ENCODE assay signal across 9 mouse cellular contexts in genomic region chr12:71863846-71864543, GRCm38 (mm10). TPM values are rescaled to one million over a fixed set of nuclear protein-coding genes. Genes with fewer than 3 reads are reported as not detected.
DNase-seq lines count a peak whose midpoint lies in the region; ATAC-seq lines count a peak whose summit lies in the region.
"Had no signal": no experiment of that assay in that cellular context is flagged by ENCODE, and none has a peak within 500 bp of the region (broad histone marks: within the 10 kb centered on the region; RNA-seq: fewer than 3 reads in every experiment).

No protein-coding gene starts in this region.

- DNase-seq in ovary, postnatal 36 days (ENCODE audit: low spot score): peak; percentile 30
- no peak for DNase-seq in ovary, postnatal 10 days (ENCODE audit: low spot score)
- DNase-seq in gonadal fat pad, adult 2 months (ENCODE audit: low read depth): peak; percentile 64
- DNase-seq in splenic B cell, adult 2 months (ENCODE audit: low read depth, low spot score): peak; percentile 72
- DNase-seq in thymus, postnatal 0 days (ENCODE audit: low spot score): no peak
- no peak for DNase-seq in Muller cell, postnatal 12 days (ENCODE audit: inconsistent ontology term)
- DNase-seq in yolk sac, embryonic 10.5 days (ENCODE audit: low spot score): no peak

- no peak overlapping the region for H3K9ac ChIP-seq in kidney, embryonic 16.5 days (replicated peaks; ENCODE audit: low read length)
- H3K9ac ChIP-seq: liver, embryonic 14.5 days had no signal

- H3K4me2 ChIP-seq in kidney, embryonic 16.5 days (replicated peaks; ENCODE audit: low read depth, low read length): no peak overlapping the region; the same call in 1 of the 2 replicates

- H3K4me3 ChIP-seq in kidney, embryonic 16.5 days (ENCODE audit: low read length): no peak overlapping the region

- H3K36me3 ChIP-seq in kidney, embryonic 16.5 days (ENCODE audit: insufficient read depth, low read length): no peaks in the 10 kb centered on the region
- H3K36me3 ChIP-seq in splenic B cell, adult 2 months (ENCODE audit: control insufficient read depth, insufficient read depth, low read length, poor library complexity, severe bottlenecking): no peaks in the 10 kb centered on the region

- H3K27me3 ChIP-seq in kidney, embryonic 16.5 days (ENCODE audit: insufficient read depth, low read length): no peaks in the 10 kb centered on the region
- H3K27me3 ChIP-seq in splenic B cell, adult 2 months (ENCODE audit: control insufficient read depth, insufficient read depth, low read length, poor library complexity, severe bottlenecking): no peaks in the 10 kb centered on the region

- H3K27ac ChIP-seq in kidney, embryonic 16.5 days (ENCODE audit: low read length): no peak overlapping the region
- H3K27ac ChIP-seq: liver, embryonic 14.5 days had no signal

- peaks cover 32% of the 10 kb centered on the region for H3K4me1 ChIP-seq in kidney, embryonic 16.5 days (ENCODE audit: insufficient read depth, low read length)

- peak; percentile 46; the same call in 1 of the 2 replicates for ATAC-seq in kidney, embryonic 16.5 days (ENCODE audit: low FRiP score, low TSS enrichment)

- WGBS in kidney, embryonic 16.5 days: 38% methylated on average over 10 of the region's 10 CpGs

- no peaks in the 10 kb centered on the region for H3K9me3 ChIP-seq in kidney, embryonic 16.5 days (ENCODE audit: low read length)

RNA-seq across cellular contexts. Expression of gene Daam1, which starts 33.1 kb away (rescaled TPM):
- 4.5 and 5.2 TPM in 2 replicates for polyA plus RNA-seq in gonadal fat pad, adult 2 months (2012; rRNA removed)
- 8.6 and 10.0 TPM in 2 replicates for polyA plus RNA-seq in kidney, embryonic 16.5 days (2015; fragmentation: Nextera tagmentation; extraction: Ambion mirVana)
- 3.8 TPM in 2 replicates for polyA plus RNA-seq in thymus, postnatal 0 days (2015; fragmentation: Nextera tagmentation; extraction: Ambion mirVana)

Comparison
In these comparisons a context has a peak if more than half of its experiments do, and no peak if none do; other contexts are left out.
1. DNase-seq: peak in ovary, postnatal 36 days (single experiment), gonadal fat pad, adult 2 months (single experiment) and splenic B cell, adult 2 months (single experiment); none in ovary, postnatal 10 days (single experiment), thymus, postnatal 0 days (single experiment), Muller cell, postnatal 12 days (single experiment) and yolk sac, embryonic 10.5 days (single experiment).